In genomic region chr2:174283341-174283740, GRCm38 (mm10) we compare ENCODE assay signal across 8 mouse cellular contexts. TPM values are rescaled to one million over a fixed set of nuclear protein-coding genes. Genes with fewer than 3 reads are reported as not detected.
DNase-seq lines count a peak whose midpoint lies in the region; ATAC-seq lines count a peak whose summit lies in the region.

No protein-coding gene starts in this region.

- H3K9me3 ChIP-seq in kidney, embryonic 15.5 days (replicated peaks), result peaks cover 29% of the 10 kb centered on the region
- H3K9me3 ChIP-seq in forebrain, embryonic 10.5 days, result peaks cover 39% of the 10 kb centered on the region
- peaks cover 11% of the 10 kb centered on the region; the same call in 1 of the 2 replicates for H3K9me3 ChIP-seq in limb, embryonic 10.5 days (replicated peaks)
- peaks cover 7% of the 10 kb centered on the region; the same call in 1 of the 2 replicates for H3K9me3 ChIP-seq in neural tube, embryonic 14.5 days (ENCODE audit: control insufficient read depth, low read length)

- peak overlapping the region; percentile 40 for H3K4me3 ChIP-seq in kidney, embryonic 15.5 days (replicated peaks)
- peak overlapping the region; percentile 51 for H3K4me3 ChIP-seq in forebrain, embryonic 10.5 days
- peak overlapping the region; percentile 47; the same call in 1 of the 2 replicates for H3K4me3 ChIP-seq in limb, embryonic 10.5 days
- peak overlapping the region; percentile 6; the same call in 1 of the 2 replicates for H3K4me3 ChIP-seq in neural tube, embryonic 14.5 days (ENCODE audit: low read depth, low read length)

- H3K9ac ChIP-seq in kidney, embryonic 15.5 days, result no peak overlapping the region
- no peak overlapping the region for H3K9ac ChIP-seq in neural tube, embryonic 14.5 days (replicated peaks; ENCODE audit: low read depth, low read length)

- H3K4me2 ChIP-seq in kidney, embryonic 15.5 days, result peak overlapping the region; percentile 61
- H3K4me2 ChIP-seq in neural tube, embryonic 14.5 days (ENCODE audit: low read depth, low read length), result peak overlapping the region; percentile 46

- H3K27me3 ChIP-seq in kidney, embryonic 15.5 days, result peaks cover 55% of the 10 kb centered on the region
- H3K27me3 ChIP-seq in forebrain, embryonic 10.5 days (ENCODE audit: poor library complexity, severe bottlenecking), result peaks cover 58% of the 10 kb centered on the region
- H3K27me3 ChIP-seq in limb, embryonic 10.5 days (ENCODE audit: low read depth, poor library complexity, severe bottlenecking), result peaks cover 43% of the 10 kb centered on the region
- peaks cover 17% of the 10 kb centered on the region for H3K27me3 ChIP-seq in neural tube, embryonic 14.5 days (ENCODE audit: control insufficient read depth, insufficient read depth, low read length)

- peaks cover 19% of the 10 kb centered on the region for H3K4me1 ChIP-seq in kidney, embryonic 15.5 days
- peaks cover 46% of the 10 kb centered on the region for H3K4me1 ChIP-seq in forebrain, embryonic 10.5 days
- H3K4me1 ChIP-seq in limb, embryonic 10.5 days, result peaks cover 27% of the 10 kb centered on the region
- H3K4me1 ChIP-seq in neural tube, embryonic 14.5 days (ENCODE audit: control insufficient read depth, insufficient read depth, low read length), result 0 out of 2 replicates have a peak, but pooled peaks cover 5% of the 10 kb centered on the region

- ATAC-seq in kidney, embryonic 15.5 days (replicated peaks; ENCODE audit: low FRiP score), result no peak
- ATAC-seq in neural tube, embryonic 14.5 days (ENCODE audit: low read depth), result no peak

- no peak overlapping the region for H3K27ac ChIP-seq in kidney, embryonic 15.5 days
- no peak overlapping the region for H3K27ac ChIP-seq in forebrain, embryonic 10.5 days
- H3K27ac ChIP-seq in limb, embryonic 10.5 days, result no peak overlapping the region
- no peak overlapping the region for H3K27ac ChIP-seq in neural tube, embryonic 14.5 days (ENCODE audit: low read depth, low read length)

- 61% methylated on average over 11 of the region's 11 CpGs for WGBS in kidney, embryonic 15.5 days
- 51% methylated on average over 11 of the region's 11 CpGs for WGBS in forebrain, embryonic 10.5 days
- WGBS in limb, embryonic 10.5 days, result 59% methylated on average over 11 of the region's 11 CpGs
- 60% methylated on average over 11 of the region's 11 CpGs for WGBS in neural tube, embryonic 14.5 days

- intact Hi-C loops in left cerebral cortex, postnatal 10 days (cut with DNase I), result loop anchor here (5.0 to 10.0 kb wide), 2 partner anchors 696 to 1099 kb away; no protein-coding TSS in a partner anchor

- no peak for DNase-seq in kidney, adult 8-10 months
- DNase-seq in forebrain, embryonic 10.5 days (ENCODE audit: extremely low spot score, low spot score), result no peak
- DNase-seq in limb, embryonic 10.5 days (ENCODE audit: low spot score), result no peak
- no peak for DNase-seq in left cerebral cortex, postnatal 10 days (ENCODE audit: extremely low spot score in 1 of 2, low spot score in 2 of 2)
- DNase-seq in yolk sac, embryonic 10.5 days (ENCODE audit: low spot score), result no peak
- no peak for DNase-seq in ovary, postnatal 10 days (ENCODE audit: low spot score)

- H3K36me3 ChIP-seq in kidney, embryonic 15.5 days, result peaks cover 94% of the 10 kb centered on the region
- peaks cover 100% of the 10 kb centered on the region for H3K36me3 ChIP-seq in forebrain, embryonic 10.5 days (replicated peaks)
- H3K36me3 ChIP-seq in limb, embryonic 10.5 days, result peaks cover 100% of the 10 kb centered on the region
- peaks cover 15% of the 10 kb centered on the region for H3K36me3 ChIP-seq in neural tube, embryonic 14.5 days (ENCODE audit: control insufficient read depth, insufficient read depth, low read length)

RNA-seq across cellular contexts. Expression of gene Gnas, which starts 0.8 kb away (rescaled TPM):
- 1,546 and 1,642 TPM in 2 replicates for polyA plus RNA-seq in kidney, embryonic 15.5 days (2015; fragmentation: Nextera tagmentation; extraction: Ambion mirVana)
- polyA plus RNA-seq in forebrain, embryonic 10.5 days (2016; fragmentation: Nextera tagmentation; extraction: Ambion mirVana), result 880 and 928 TPM in 2 replicates
- polyA plus RNA-seq in limb, embryonic 10.5 days (2016; fragmentation: Nextera tagmentation; extraction: Ambion mirVana), result 1,045 and 1,269 TPM in 2 replicates
- polyA plus RNA-seq in neural tube, embryonic 14.5 days (2014; fragmentation: Nextera tagmentation; extraction: Ambion mirVana), result 1,718 and 1,785 TPM in 2 replicates
- total RNA-seq in left cerebral cortex, postnatal 10 days (2021), result 1,000 to 10,000 TPM; 1,952 to 1,966 TPM
